Mouse (Mus musculus) embryonic fibroblast, embryonic 13.5 days (primary cell): ENCODE measurements around the gene Arhgef38.

ENCODE experiments used
- CTCF ChIP-seq: IDR thresholded peaks from 2 replicates; pipeline ENCODE4 v1.5.1; 2011; ENCODE audit warnings: mild to moderate bottlenecking, control low read depth, low read length, moderate library complexity, borderline replicate concordance; ENCODE audit not compliant: insufficient read depth
- POLR2A ChIP-seq: IDR thresholded peaks from 2 replicates; pipeline ENCODE4 v1.6.1; 2011; ENCODE audit warnings: low read depth, mild to moderate bottlenecking, control low read depth, low read length, moderate library complexity

DNA sequence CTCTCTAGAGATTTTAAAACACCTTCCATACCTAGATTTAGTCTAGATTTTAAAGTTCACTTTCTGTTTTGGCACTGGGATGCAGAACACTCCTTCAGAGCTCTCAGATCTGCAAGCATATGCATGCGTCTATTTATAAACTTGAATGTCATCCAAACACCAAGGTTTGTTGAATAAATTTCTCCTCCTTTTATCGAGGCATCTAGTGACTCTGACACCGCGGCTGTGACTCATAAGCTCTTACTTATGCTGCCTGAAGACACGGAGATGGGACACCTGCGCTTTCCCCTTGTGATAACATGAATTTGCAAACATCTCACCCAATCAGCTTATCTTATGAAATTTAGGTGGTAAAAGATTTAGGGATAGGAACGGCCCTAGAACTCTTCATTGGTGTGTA is 65.0 kb downstream of the Arhgef38 start:
- TF ChIP-seq POLR2A (no peak), CTCF (no peak)
